Comparison of ENCODE assay signal across 13 mouse cellular contexts in the genomic region with DNA sequence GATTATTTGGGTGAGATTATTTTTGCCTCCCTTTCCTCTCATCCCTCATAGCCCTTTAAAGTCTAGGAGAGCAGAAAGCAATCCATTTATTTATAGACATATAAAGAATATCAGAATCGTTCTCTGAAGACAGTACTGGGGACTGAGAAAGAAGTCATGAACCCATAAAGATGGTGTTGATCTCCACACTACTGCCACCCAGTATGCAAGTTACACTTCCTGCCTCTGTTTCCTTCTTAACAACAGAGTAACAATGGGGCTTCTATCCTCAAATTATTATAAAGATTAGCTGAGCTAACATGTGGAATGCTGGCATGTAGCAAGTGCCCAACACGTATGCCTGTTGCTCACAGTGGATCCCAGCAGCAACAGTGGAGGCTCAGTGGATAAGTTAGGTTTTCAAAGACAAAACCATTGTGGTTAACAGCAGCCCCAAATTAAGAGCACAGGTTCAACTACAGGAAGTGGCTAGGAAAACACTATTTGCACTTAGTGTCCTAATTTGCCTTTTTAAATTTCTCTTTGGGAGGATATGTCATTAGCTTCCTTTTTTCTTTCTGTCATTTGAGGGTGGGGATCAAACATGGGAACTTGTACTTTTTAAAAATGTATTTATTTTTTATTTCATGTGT.
"Had no signal": no experiment of that assay in that cellular context is flagged by ENCODE, and none has a peak within 500 bp of the region (broad histone marks: within the 10 kb centered on the region; RNA-seq: fewer than 3 reads in every experiment).

No protein-coding gene starts in this region.

- H3K9me3 ChIP-seq: limb, embryonic 15.5 days; liver, embryonic 12.5 days; megakaryocyte, embryonic 14.5 days; midbrain, embryonic 15.5 days had no signal

- H3K9ac ChIP-seq: limb, embryonic 15.5 days; liver, embryonic 12.5 days; lung, embryonic 14.5 days; midbrain, embryonic 15.5 days had no signal

- H3K4me2 ChIP-seq: limb, embryonic 15.5 days; liver, embryonic 12.5 days; lung, embryonic 14.5 days; midbrain, embryonic 11.5 days; midbrain, embryonic 15.5 days had no signal

- H3K4me3 ChIP-seq: limb, embryonic 15.5 days; liver, embryonic 12.5 days; megakaryocyte, embryonic 14.5 days; midbrain, embryonic 15.5 days had no signal

- H3K27ac ChIP-seq: limb, embryonic 15.5 days; liver, embryonic 12.5 days; midbrain, embryonic 15.5 days had no signal

- H3K4me1 ChIP-seq: limb, embryonic 15.5 days; midbrain, embryonic 15.5 days had no signal

- H3K27me3 ChIP-seq: limb, embryonic 15.5 days; liver, embryonic 12.5 days; megakaryocyte, embryonic 14.5 days; midbrain, embryonic 15.5 days had no signal

- H3K36me3 ChIP-seq: limb, embryonic 15.5 days; liver, embryonic 12.5 days; midbrain, embryonic 15.5 days had no signal

- ATAC-seq: liver, embryonic 12.5 days; midbrain, embryonic 15.5 days had no signal

- DNase-seq: kidney, adult 18-20 months; kidney, postnatal 10 days; kidney, postnatal 4 days; left cerebral cortex, postnatal 4 days; lung, embryonic 14.5 days; lung, postnatal 10 days; lung, postnatal 4 days; thymus, postnatal 4 days had no signal
